Mouse (Mus musculus) CD4-positive helper T cell, adult 2 months (primary cell): ENCODE data around the gene Ttc28.
A peak's percentile ranks its signal among the peaks of the same experiment; 100 is the strongest.

Experiments
- DNase-seq: peaks from one replicate; pipeline ENCODE4 v3.0.0-alpha.2; 2012; ENCODE audit warnings: low read depth, missing footprints, low spot score

Gene Ttc28

GRCm38 (mm10) chr5:111233022-111233709, 353.6 kb downstream of the Ttc28 start:
- no peak for DNase-seq

- no peak for DNase-seq
Measured at GRCm38 (mm10) chr5:111235131-111235530, 355.5 kb downstream of the Ttc28 start.

- no peak for DNase-seq
Measured at GRCm38 (mm10) chr5:111237176-111237636, 357.6 kb downstream of the Ttc28 start.

GRCm38 (mm10) chr5:111239223-111239622, 359.6 kb downstream of the Ttc28 start:
- no peak for DNase-seq

GRCm38 (mm10) chr5:111243447-111244040, 363.9 kb downstream of the Ttc28 start:
- no peak for DNase-seq

- no peak for DNase-seq
Measured at GRCm38 (mm10) chr5:111244061-111244460, 364.5 kb downstream of the Ttc28 start.

GRCm38 (mm10) chr5:111247571-111248265, 368.1 kb downstream of the Ttc28 start:
- no peak for DNase-seq

GRCm38 (mm10) chr5:111252147-111252546, 372.5 kb downstream of the Ttc28 start:
- DNase-seq = no peak

- no peak for DNase-seq
Measured at GRCm38 (mm10) chr5:111254362-111254761, 374.8 kb downstream of the Ttc28 start.

GRCm38 (mm10) chr5:111254781-111255180, 375.2 kb downstream of the Ttc28 start:
- no peak for DNase-seq

GRCm38 (mm10) chr5:111256181-111256580, 376.6 kb downstream of the Ttc28 start:
- DNase-seq = no peak

- DNase-seq = peak; percentile 25
Measured at GRCm38 (mm10) chr5:111257127-111257526, 377.5 kb downstream of the Ttc28 start.

- peak; percentile 38 for DNase-seq
Measured at GRCm38 (mm10) chr5:111261162-111261561, 381.6 kb downstream of the Ttc28 start.

GRCm38 (mm10) chr5:111261733-111262573, 382.4 kb downstream of the Ttc28 start:
- peak; percentile 67 for DNase-seq

- DNase-seq = peak; percentile 70
Measured at GRCm38 (mm10) chr5:111262574-111263239, 383.1 kb downstream of the Ttc28 start.

GRCm38 (mm10) chr5:111263370-111263769, 383.8 kb downstream of the Ttc28 start:
- no peak for DNase-seq

GRCm38 (mm10) chr5:111264488-111264887, 384.9 kb downstream of the Ttc28 start:
- DNase-seq = no peak

- DNase-seq = no peak
Measured at GRCm38 (mm10) chr5:111266658-111267057, 387.1 kb downstream of the Ttc28 start.

GRCm38 (mm10) chr5:111267100-111267499, 387.5 kb downstream of the Ttc28 start:
- no peak for DNase-seq

GRCm38 (mm10) chr5:111268852-111269251, 389.2 kb downstream of the Ttc28 start:
- no peak for DNase-seq

GRCm38 (mm10) chr5:111269613-111270205, 390.1 kb downstream of the Ttc28 start:
- peak; percentile 49 for DNase-seq
